Comparison of ENCODE assay signal across 9 mouse cellular contexts in genomic region chr2:37969713-37970485, GRCm38 (mm10).
DNase-seq lines count a peak whose midpoint lies in the region; ATAC-seq and TF ChIP-seq lines count a peak whose summit lies in the region.
"Had no signal": no experiment of that assay in that cellular context is flagged by ENCODE, and none has a peak within 500 bp of the region (broad histone marks: within the 10 kb centered on the region; RNA-seq: fewer than 3 reads in every experiment).

No protein-coding gene starts in this region.

- H3K36me3 ChIP-seq in hindbrain, embryonic 11.5 days (ENCODE audit: control insufficient read depth, insufficient read depth, low read length), result no peaks in the 10 kb centered on the region
- no peaks in the 10 kb centered on the region for H3K36me3 ChIP-seq in hindbrain, postnatal 0 days (ENCODE audit: insufficient read depth, low read length)
- no peaks in the 10 kb centered on the region for H3K36me3 ChIP-seq in embryonic facial prominence, embryonic 10.5 days (replicated peaks)
- H3K36me3 ChIP-seq in kidney, postnatal 0 days (ENCODE audit: insufficient read depth, low read length), result no peaks in the 10 kb centered on the region
- H3K36me3 ChIP-seq: limb, embryonic 13.5 days had no signal

- DNase-seq in hindbrain, embryonic 11.5 days (ENCODE audit: low spot score), result peak; percentile 31
- DNase-seq in hindbrain, postnatal 0 days (ENCODE audit: low spot score), result no peak
- DNase-seq in R1 (ENCODE audit: low read depth, low spot score), result peak; percentile 24
- no peak for DNase-seq in embryonic facial prominence, embryonic 10.5 days (ENCODE audit: low spot score)
- peak; percentile 58 for DNase-seq in kidney, postnatal 0 days (ENCODE audit: low spot score)
- no peak for DNase-seq in cerebellum, postnatal 14 days
- DNase-seq in c-Kit-positive CD71-positive TER-119-positive erythroid progenitor cells, embryonic 14.5 days (ENCODE audit: low spot score), result no peak
- no peak for DNase-seq in cerebellum, adult 9-10 months

- WGBS in hindbrain, embryonic 11.5 days, result 46% methylated on average over 5 of the region's 5 CpGs
- WGBS in hindbrain, postnatal 0 days, result 35% methylated on average over 5 of the region's 5 CpGs
- WGBS in embryonic facial prominence, embryonic 10.5 days, result 55% methylated on average over 5 of the region's 5 CpGs
- WGBS in kidney, postnatal 0 days, result 45% methylated on average over 5 of the region's 5 CpGs

- 0 out of 2 replicates have a peak overlapping the region, but pooled peaks have one; percentile 18 for H3K27ac ChIP-seq in hindbrain, embryonic 11.5 days (ENCODE audit: low read depth, low read length)
- H3K27ac ChIP-seq in hindbrain, postnatal 0 days, result no peak overlapping the region
- peak overlapping the region; percentile 35 for H3K27ac ChIP-seq in embryonic facial prominence, embryonic 10.5 days (replicated peaks)
- no peak overlapping the region for H3K27ac ChIP-seq in kidney, postnatal 0 days
- H3K27ac ChIP-seq: limb, embryonic 13.5 days had no signal

- no peak overlapping the region for H3K4me2 ChIP-seq in hindbrain, embryonic 11.5 days (replicated peaks; ENCODE audit: low read depth, low read length)
- no peak overlapping the region for H3K4me2 ChIP-seq in hindbrain, postnatal 0 days (ENCODE audit: low read depth, low read length)
- no peak overlapping the region for H3K4me2 ChIP-seq in kidney, postnatal 0 days (ENCODE audit: low read length)
- H3K4me2 ChIP-seq: limb, embryonic 13.5 days had no signal

- H3K9me3 ChIP-seq in hindbrain, embryonic 11.5 days (ENCODE audit: control insufficient read depth, low read length), result no peaks in the 10 kb centered on the region
- no peaks in the 10 kb centered on the region for H3K9me3 ChIP-seq in hindbrain, postnatal 0 days (ENCODE audit: low read length)
- H3K9me3 ChIP-seq in embryonic facial prominence, embryonic 10.5 days, result no peaks in the 10 kb centered on the region
- no peaks in the 10 kb centered on the region for H3K9me3 ChIP-seq in kidney, postnatal 0 days (replicated peaks; ENCODE audit: low read length)
- H3K9me3 ChIP-seq: limb, embryonic 13.5 days had no signal

- H3K27me3 ChIP-seq in hindbrain, embryonic 11.5 days (ENCODE audit: control insufficient read depth, insufficient read depth, low read length), result no peaks in the 10 kb centered on the region
- H3K27me3 ChIP-seq in hindbrain, postnatal 0 days (ENCODE audit: insufficient read depth, low read length), result no peaks in the 10 kb centered on the region
- H3K27me3 ChIP-seq in embryonic facial prominence, embryonic 10.5 days (replicated peaks; ENCODE audit: low read depth, poor library complexity, severe bottlenecking), result no peaks in the 10 kb centered on the region
- H3K27me3 ChIP-seq in kidney, postnatal 0 days (ENCODE audit: insufficient read depth, low read length), result no peaks in the 10 kb centered on the region

- TF ChIP-seq CTCF in hindbrain, postnatal 0 days (IDR thresholded peaks at IDR 0.05; ENCODE audit: low read depth), result no peak
- peak; percentile 45 for TF ChIP-seq CTCF in kidney, postnatal 0 days (IDR thresholded peaks at IDR 0.05; ENCODE audit: low read depth)

- no peak overlapping the region for H3K4me3 ChIP-seq in hindbrain, embryonic 11.5 days (ENCODE audit: low read depth, low read length)
- H3K4me3 ChIP-seq in hindbrain, postnatal 0 days (ENCODE audit: low read length), result no peak overlapping the region
- no peak overlapping the region for H3K4me3 ChIP-seq in embryonic facial prominence, embryonic 10.5 days
- no peak overlapping the region for H3K4me3 ChIP-seq in kidney, postnatal 0 days (replicated peaks; ENCODE audit: low read depth, low read length)
- H3K4me3 ChIP-seq: limb, embryonic 13.5 days had no signal

- H3K9ac ChIP-seq in hindbrain, embryonic 11.5 days (ENCODE audit: low read depth, low read length), result no peak overlapping the region
- no peak overlapping the region for H3K9ac ChIP-seq in hindbrain, postnatal 0 days (replicated peaks; ENCODE audit: low read length)
- H3K9ac ChIP-seq in kidney, postnatal 0 days (ENCODE audit: low read depth, low read length), result no peak overlapping the region
- H3K9ac ChIP-seq: limb, embryonic 13.5 days had no signal

- 0 out of 2 replicates have a peak, but pooled peaks have one; percentile 38 for ATAC-seq in hindbrain, embryonic 11.5 days (ENCODE audit: low FRiP score)
- ATAC-seq in hindbrain, postnatal 0 days, result no peak
- ATAC-seq in kidney, postnatal 0 days (replicated peaks; ENCODE audit: low FRiP score, low read depth), result peak; percentile 78

- H3K4me1 ChIP-seq in hindbrain, embryonic 11.5 days (replicated peaks; ENCODE audit: control insufficient read depth, insufficient read depth, low read length), result no peaks in the 10 kb centered on the region
- no peaks in the 10 kb centered on the region for H3K4me1 ChIP-seq in hindbrain, postnatal 0 days (ENCODE audit: insufficient read depth, low read length)
- peaks cover 15% of the 10 kb centered on the region for H3K4me1 ChIP-seq in embryonic facial prominence, embryonic 10.5 days
- no peaks in the 10 kb centered on the region for H3K4me1 ChIP-seq in kidney, postnatal 0 days (replicated peaks; ENCODE audit: insufficient read depth, low read length)

Comparison
In these comparisons a context has a peak if more than half of its experiments do, and no peak if none do; other contexts are left out.
1. DNase-seq: peak in hindbrain, embryonic 11.5 days (single experiment), R1 (single experiment) and kidney, postnatal 0 days (single experiment); none in hindbrain, postnatal 0 days (single experiment), embryonic facial prominence, embryonic 10.5 days (single experiment), cerebellum, postnatal 14 days (0 of 2), c-Kit-positive CD71-positive TER-119-positive erythroid progenitor cells, embryonic 14.5 days (single experiment) and cerebellum, adult 9-10 months (single experiment).
2. H3K27ac ChIP-seq: peak in hindbrain, embryonic 11.5 days (single experiment) and embryonic facial prominence, embryonic 10.5 days (single experiment); none in hindbrain, postnatal 0 days (single experiment) and kidney, postnatal 0 days (single experiment).